Mouse (Mus musculus) intestine, embryonic 16.5 days (tissue): ENCODE results near the gene Btg3. TPM values are rescaled to one million over a fixed set of nuclear protein-coding genes. Genes with fewer than 3 reads are reported as not detected.
A peak's percentile ranks its signal among the peaks of the same experiment; 100 is the strongest.

ENCODE experiments used
- ATAC-seq: fragments of 200-750 bp; cut with Nextera tagmentation; 2 replicates; pipeline ENCODE4 v1.8.0; 2017; ENCODE audit warnings: moderate TSS enrichment, moderate library complexity
- H3K27ac ChIP-seq: fragments of 300-500 bp; sonication (generic); 2 replicates; pipeline ENCODE4 v1.5.1; 2014; ENCODE audit warnings: mild to moderate bottlenecking, low read length
- H3K27me3 ChIP-seq: fragments of 300-500 bp; sonication (generic); replicated peaks from 2 replicates; pipeline ENCODE4 v1.6.1; 2014; ENCODE audit warnings: low read length, control low read depth, mixed read lengths; ENCODE audit not compliant: control insufficient read depth, insufficient read depth
- H3K36me3 ChIP-seq: fragments of 300-500 bp; sonication (generic); 2 replicates; pipeline ENCODE4 v1.6.1; 2014; ENCODE audit warnings: low read length, control low read depth; ENCODE audit not compliant: control insufficient read depth, insufficient read depth
- H3K4me1 ChIP-seq: fragments of 300-500 bp; sonication (generic); 2 replicates; pipeline ENCODE4 v1.6.1; 2014; ENCODE audit warnings: low read length, control low read depth, mixed read lengths; ENCODE audit not compliant: control insufficient read depth, insufficient read depth
- H3K4me2 ChIP-seq: fragments of 300-500 bp; sonication (generic); 2 replicates; pipeline ENCODE4 v1.6.1; 2014; ENCODE audit warnings: low read depth, low read length, control low read depth
- H3K4me3 ChIP-seq: fragments of 300-500 bp; sonication (generic); 2 replicates; pipeline ENCODE4 v1.5.1; 2014; ENCODE audit warnings: mild to moderate bottlenecking, low read length
- H3K9ac ChIP-seq: fragments of 300-500 bp; sonication (generic); 2 replicates; pipeline ENCODE4 v1.6.1; 2014; ENCODE audit warnings: low read depth, low read length
- H3K9me3 ChIP-seq: fragments of 300-500 bp; sonication (generic); 2 replicates; pipeline ENCODE4 v1.6.1; 2016; ENCODE audit warnings: low read length, control low read depth; ENCODE audit not compliant: control insufficient read depth
- WGBS: fragments of 180-500 bp; shearing (Covaris S2); extraction: QIAGEN DNeasy Blood & Tissue Kit; methylation state at CpG from one replicate; pipeline ENCODE4 v1.1.7; 2014; 5-methylcytosine and 5-hydroxymethylcytosine counted together
- polyA plus RNA-seq: library from polyadenylated mRNA; unstranded; fragments of >200 nt; fragmentation: Nextera tagmentation; extraction: Ambion mirVana; gene quantifications from 2 replicates; pipeline ENCODE4 v1.2.1, GENCODE M21; 2015

Btg3 gene
- polyA plus RNA-seq, 1 experiment from 2014 or later = 9.4 TPM

- H3K9ac ChIP-seq = no peak overlapping the region
- ATAC-seq = no peak
- H3K4me1 ChIP-seq = no peaks in the 10 kb centered on the region
- H3K9me3 ChIP-seq = no peaks in the 10 kb centered on the region
- H3K36me3 ChIP-seq = no peaks in the 10 kb centered on the region
- H3K4me2 ChIP-seq = no peak overlapping the region
- H3K27me3 ChIP-seq = no peaks in the 10 kb centered on the region
- H3K27ac ChIP-seq = no peak overlapping the region
- H3K4me3 ChIP-seq = no peak overlapping the region
- 69% methylated on average over 2 of the region's 2 CpGs for WGBS
These were observed 14.4 kb upstream of the Btg3 start for GRCm38 (mm10) chr16:78391354-78391753.

- H3K4me3 ChIP-seq = no peak overlapping the region
- no peak overlapping the region for H3K4me2 ChIP-seq
- H3K4me1 ChIP-seq = no peaks in the 10 kb centered on the region
- H3K9me3 ChIP-seq = no peaks in the 10 kb centered on the region
- 84% methylated on average over 3 of the region's 3 CpGs for WGBS
- H3K36me3 ChIP-seq = no peaks in the 10 kb centered on the region
- ATAC-seq = no peak
- no peaks in the 10 kb centered on the region for H3K27me3 ChIP-seq
- no peak overlapping the region for H3K27ac ChIP-seq
- H3K9ac ChIP-seq = no peak overlapping the region
These were observed 13.0 kb upstream of the Btg3 start for GRCm38 (mm10) chr16:78389986-78390385.

GRCm38 (mm10) chr16:78389122-78389521 is 12.1 kb upstream of the Btg3 start:
- no peak overlapping the region for H3K27ac ChIP-seq
- H3K27me3 ChIP-seq = no peaks in the 10 kb centered on the region
- H3K9me3 ChIP-seq = no peaks in the 10 kb centered on the region
- H3K4me3 ChIP-seq = no peak overlapping the region
- 82% methylated on average over 4 of the region's 4 CpGs for WGBS
- no peak overlapping the region for H3K9ac ChIP-seq
- no peak for ATAC-seq
- no peaks in the 10 kb centered on the region for H3K36me3 ChIP-seq
- no peak overlapping the region for H3K4me2 ChIP-seq
- no peaks in the 10 kb centered on the region for H3K4me1 ChIP-seq

DNA sequence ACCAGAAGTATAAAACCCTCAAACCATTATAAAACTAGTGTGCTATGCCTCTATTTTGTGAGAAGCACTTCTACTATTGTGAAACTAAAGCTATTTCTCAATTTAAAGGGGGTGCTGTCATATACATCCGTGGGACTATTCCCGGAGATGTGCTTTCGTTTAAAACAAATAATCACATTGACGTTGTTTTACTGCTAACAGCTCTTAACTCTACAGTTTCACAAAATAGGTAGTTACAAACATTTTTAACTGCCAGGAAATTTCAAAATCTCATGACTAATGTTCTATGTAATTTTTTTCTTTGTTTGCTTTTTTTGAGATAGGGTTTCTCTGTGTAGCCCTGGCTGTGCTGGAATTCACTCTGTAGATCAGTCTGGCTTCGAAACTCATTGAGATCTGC is 1.5 kb upstream of the Btg3 start:
- H3K9me3 ChIP-seq = no peaks in the 10 kb centered on the region
- H3K36me3 ChIP-seq = no peaks in the 10 kb centered on the region
- no peak overlapping the region for H3K9ac ChIP-seq
- no peak overlapping the region for H3K27ac ChIP-seq
- no peaks in the 10 kb centered on the region for H3K27me3 ChIP-seq
- no peak overlapping the region for H3K4me2 ChIP-seq
- no peak overlapping the region for H3K4me3 ChIP-seq
- WGBS = 73% methylated on average over 5 of the region's 5 CpGs
- peaks cover 4% of the 10 kb centered on the region; the same call in 1 of the 2 replicates for H3K4me1 ChIP-seq
- no peak for ATAC-seq

DNA sequence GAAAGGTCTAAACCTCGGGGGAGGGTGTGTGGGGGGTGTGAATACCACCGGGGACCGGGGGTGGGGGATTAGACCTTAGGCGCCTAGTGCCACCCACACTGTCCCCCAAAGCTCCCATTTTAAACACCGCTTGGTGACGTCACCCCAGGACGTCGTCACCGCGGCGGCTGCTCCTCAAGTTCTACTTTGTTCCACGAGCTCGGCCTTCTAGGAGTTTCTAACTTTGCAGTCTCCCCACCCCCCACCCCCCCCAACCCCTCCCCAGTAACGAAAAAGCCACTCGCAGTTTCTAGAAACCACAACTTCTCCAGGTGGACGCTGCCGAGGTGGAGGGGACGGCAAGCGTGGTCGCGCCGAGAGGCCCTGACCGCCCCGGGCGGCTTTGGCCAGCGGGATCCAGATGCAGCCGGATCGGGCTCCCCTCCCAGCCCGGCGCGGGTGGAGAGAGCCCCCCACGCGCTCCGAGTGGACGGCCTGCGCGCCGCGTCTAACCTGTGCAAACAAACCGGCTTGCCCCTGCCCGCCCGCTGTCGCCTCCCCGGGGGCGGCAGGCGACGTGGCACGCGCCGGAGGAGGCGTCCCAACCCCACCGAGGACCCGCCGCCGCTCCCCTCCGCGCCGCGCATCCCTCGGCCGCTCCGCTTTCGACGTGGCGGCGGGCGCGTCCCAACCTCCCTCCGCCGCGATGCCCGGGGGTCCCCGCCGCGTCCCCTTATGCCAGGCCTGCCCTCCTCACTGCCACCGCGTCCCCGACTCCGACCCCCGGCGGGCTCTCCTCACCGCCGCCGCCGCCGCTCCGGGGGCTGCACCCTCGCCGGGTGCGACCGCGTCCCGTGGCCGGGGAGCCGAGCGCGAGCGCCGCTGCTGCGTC is 936 bp downstream of the Btg3 start:
- no peaks in the 10 kb centered on the region for H3K27me3 ChIP-seq
- H3K27ac ChIP-seq = peak overlapping the region; percentile 49
- ATAC-seq = peak; percentile 65
- peak overlapping the region; percentile 82 for H3K4me3 ChIP-seq
- peak overlapping the region; percentile 92 for H3K9ac ChIP-seq
- peak overlapping the region; percentile 67 for H3K4me2 ChIP-seq
- no peaks in the 10 kb centered on the region for H3K9me3 ChIP-seq
- H3K4me1 ChIP-seq = peaks cover 4% of the 10 kb centered on the region; the same call in 1 of the 2 replicates
- no peaks in the 10 kb centered on the region for H3K36me3 ChIP-seq
- WGBS = under 1% methylated on average over 79 of the region's 100 CpGs

GRCm38 (mm10) chr16:78375222-78375621 is 1.8 kb downstream of the Btg3 start:
- H3K4me2 ChIP-seq = peak overlapping the region; percentile 67
- ATAC-seq = no peak
- no peaks in the 10 kb centered on the region for H3K36me3 ChIP-seq
- 42% methylated on average over 10 of the region's 10 CpGs for WGBS
- peaks cover 4% of the 10 kb centered on the region; the same call in 1 of the 2 replicates for H3K4me1 ChIP-seq
- no peak overlapping the region for H3K9ac ChIP-seq
- H3K9me3 ChIP-seq = no peaks in the 10 kb centered on the region
- peak overlapping the region; percentile 82 for H3K4me3 ChIP-seq
- H3K27me3 ChIP-seq = no peaks in the 10 kb centered on the region
- no peak overlapping the region for H3K27ac ChIP-seq

DNA sequence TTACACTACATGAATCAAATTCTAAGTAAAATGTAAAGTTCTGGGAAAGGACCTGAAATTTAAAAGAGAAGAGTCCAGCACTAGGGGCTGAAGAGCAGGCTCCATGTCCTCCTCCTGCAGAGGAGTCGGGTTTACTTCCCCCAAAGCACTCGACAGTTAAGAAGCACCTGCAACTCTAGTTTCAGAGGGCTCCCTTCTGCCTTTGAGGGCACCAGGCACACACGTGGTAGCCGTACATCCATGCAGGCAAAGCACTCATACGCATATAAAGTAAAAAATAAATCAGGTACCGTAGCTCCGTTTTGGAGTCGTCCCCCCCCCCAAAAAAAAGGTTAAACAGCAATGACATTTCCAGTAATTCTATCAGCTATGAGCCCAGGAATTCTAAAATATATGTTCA is 3.2 kb downstream of the Btg3 start:
- H3K27ac ChIP-seq = no peak overlapping the region
- no peak overlapping the region for H3K4me3 ChIP-seq
- no peaks in the 10 kb centered on the region for H3K36me3 ChIP-seq
- H3K4me2 ChIP-seq = no peak overlapping the region
- no peak overlapping the region for H3K9ac ChIP-seq
- WGBS = 75% methylated on average over 8 of the region's 8 CpGs
- H3K9me3 ChIP-seq = no peaks in the 10 kb centered on the region
- no peaks in the 10 kb centered on the region for H3K27me3 ChIP-seq
- ATAC-seq = no peak
- peaks cover 4% of the 10 kb centered on the region; the same call in 1 of the 2 replicates for H3K4me1 ChIP-seq

DNA sequence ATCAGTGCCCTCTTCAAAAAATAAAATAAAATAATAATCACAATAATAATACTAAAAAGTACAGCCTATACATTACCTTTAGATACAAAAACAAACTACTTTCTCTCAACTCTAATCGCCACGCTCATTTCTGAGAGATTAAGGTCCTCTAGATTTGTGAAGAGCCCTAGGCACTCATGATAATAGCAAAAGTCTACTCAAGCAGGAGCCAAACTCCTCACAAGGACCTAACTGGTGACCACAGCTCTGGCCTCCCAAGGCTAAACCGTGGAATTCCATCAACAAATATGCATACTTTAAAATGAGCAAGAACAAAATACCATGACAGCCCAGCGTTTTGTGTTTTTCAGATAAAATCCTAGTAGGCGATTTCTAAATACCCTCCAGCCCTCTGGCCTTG is 4.2 kb downstream of the Btg3 start:
- Histone ChIP-seq H3K9me3 (no peaks in the 10 kb centered on the region), H3K4me3 (no peak overlapping the region)
- WGBS = 83% methylated on average over 5 of the region's 5 CpGs

DNA sequence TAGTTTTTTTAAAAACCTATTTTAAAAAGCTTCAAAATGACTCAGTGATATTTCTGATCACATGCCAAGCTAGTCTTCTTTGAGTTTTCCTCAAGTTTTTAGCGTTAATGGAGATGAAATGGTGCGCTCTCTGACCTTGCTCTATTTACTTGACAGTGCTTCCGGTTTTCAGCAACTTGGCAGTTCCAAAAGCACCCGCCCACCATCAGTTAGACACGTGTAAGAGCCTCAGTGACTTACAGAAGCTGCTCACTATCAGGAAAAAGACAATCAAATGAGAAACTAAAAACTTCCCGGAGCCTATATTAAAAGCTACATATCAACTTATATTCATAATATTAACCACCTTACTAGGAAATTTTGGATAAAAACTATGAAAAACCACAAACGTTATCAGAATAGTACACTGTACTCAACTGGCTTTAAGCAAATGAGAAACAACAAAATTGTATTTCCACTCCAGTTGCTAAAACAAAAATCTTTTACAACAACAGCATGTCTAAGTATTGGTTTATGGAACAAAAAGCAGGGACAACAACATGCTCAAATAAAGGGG is 5.4 kb downstream of the Btg3 start:
- H3K36me3 ChIP-seq = no peaks in the 10 kb centered on the region

More for the DNA sequence above, 4.2 kb downstream of the Btg3 start:
- Histone ChIP-seq H3K27me3 (no peaks in the 10 kb centered on the region), H3K4me1 (peaks cover 4% of the 10 kb centered on the region; the same call in 1 of the 2 replicates), H3K4me2 (no peak overlapping the region), H3K27ac (no peak overlapping the region), H3K9ac (no peak overlapping the region), H3K36me3 (no peaks in the 10 kb centered on the region)
- ATAC-seq = no peak

More for the DNA sequence above, 5.4 kb downstream of the Btg3 start:
- Histone ChIP-seq H3K4me1 (peaks cover 4% of the 10 kb centered on the region; the same call in 1 of the 2 replicates), H3K4me2 (no peak overlapping the region), H3K27me3 (no peaks in the 10 kb centered on the region), H3K9me3 (no peaks in the 10 kb centered on the region), H3K4me3 (no peak overlapping the region), H3K27ac (no peak overlapping the region), H3K9ac (no peak overlapping the region)
- ATAC-seq = no peak
- 72% methylated on average over 7 of the region's 7 CpGs for WGBS
